Mouse (Mus musculus) midbrain, embryonic 15.5 days (tissue): ENCODE measurements around the gene Ubl5. TPM values are rescaled to one million over a fixed set of nuclear protein-coding genes. Genes with fewer than 3 reads are reported as not detected.

ENCODE experiments used
- ATAC-seq: fragments of 200-750 bp; cut with Nextera tagmentation; replicated peaks from 2 replicates; pipeline ENCODE4 v1.8.0; 2017; ENCODE audit warnings: moderate TSS enrichment
- H3K27ac ChIP-seq: fragments of 300-500 bp; sonication (generic); 2 replicates; pipeline ENCODE4 v1.5.1; 2015; ENCODE audit warnings: mild to moderate bottlenecking, inconsistent platforms
- H3K27me3 ChIP-seq: fragments of 300-500 bp; sonication (generic); replicated peaks from 2 replicates; pipeline ENCODE4 v1.6.1; 2015; ENCODE audit warnings: inconsistent platforms
- H3K36me3 ChIP-seq: fragments of 300-500 bp; sonication (generic); replicated peaks from 2 replicates; pipeline ENCODE4 v1.6.1; 2015; ENCODE audit warnings: inconsistent platforms
- H3K4me1 ChIP-seq: fragments of 300-500 bp; sonication (generic); 2 replicates; pipeline ENCODE4 v1.6.1; 2015; ENCODE audit warnings: inconsistent platforms
- H3K4me2 ChIP-seq: fragments of 300-500 bp; sonication (generic); 2 replicates; pipeline ENCODE4 v1.6.1; 2015; ENCODE audit warnings: inconsistent platforms, mild to moderate bottlenecking, moderate library complexity
- H3K4me3 ChIP-seq: fragments of 300-500 bp; sonication (generic); 2 replicates; pipeline ENCODE4 v1.5.1; 2015; ENCODE audit warnings: mild to moderate bottlenecking, inconsistent platforms
- H3K9ac ChIP-seq: fragments of 300-500 bp; sonication (generic); 2 replicates; pipeline ENCODE4 v1.6.1; 2015; ENCODE audit warnings: mild to moderate bottlenecking, inconsistent platforms
- H3K9me3 ChIP-seq: fragments of 300-500 bp; sonication (generic); 2 replicates; pipeline ENCODE4 v1.6.1; 2016; ENCODE audit warnings: inconsistent platforms
- whole genome bisulfite sequencing: fragments of 180-500 bp; shearing (Covaris S2); methylation state at CpG from one replicate; pipeline ENCODE4 v1.1.7; 2015; ENCODE audit warnings: mixed read lengths; 5-methylcytosine and 5-hydroxymethylcytosine counted together
- polyA plus RNA-seq: library from polyadenylated mRNA; unstranded; fragments of >200 nt; fragmentation: Nextera tagmentation; extraction: Ambion mirVana; gene quantifications from 2 replicates; pipeline ENCODE4 v1.2.1, GENCODE M21; 2015

Ubl5 gene
- polyA plus RNA-seq, 1 experiment from 2014 or later: 447 TPM

DNA sequence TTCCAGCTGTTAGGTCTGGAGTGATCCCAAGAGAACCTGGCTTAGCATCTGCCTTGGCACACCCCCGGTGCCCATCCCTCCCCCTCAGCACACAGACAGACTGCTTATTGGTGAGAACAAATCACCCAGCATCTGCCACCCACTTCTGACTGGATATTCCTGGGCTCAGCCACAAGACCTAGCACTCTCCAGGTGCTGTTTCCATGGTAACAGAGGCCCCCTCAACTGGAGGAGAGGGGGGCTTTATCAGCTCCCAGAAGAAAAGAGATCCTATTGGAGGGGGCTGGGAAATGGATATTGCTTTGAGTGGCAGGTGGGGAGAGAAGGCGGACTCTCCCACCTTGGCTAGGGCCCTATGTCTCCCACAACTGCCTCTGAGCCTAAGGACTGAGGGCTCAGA, 21.3 kb downstream of the Ubl5 start:
- H3K27ac ChIP-seq: peak overlapping the region; percentile 63
- H3K27me3 ChIP-seq: no peaks in the 10 kb centered on the region
- no peaks in the 10 kb centered on the region for H3K9me3 ChIP-seq
- no peak overlapping the region for H3K9ac ChIP-seq
- ATAC-seq: peak; percentile 67
- H3K4me3 ChIP-seq: no peak overlapping the region
- H3K4me2 ChIP-seq: no peak overlapping the region
- H3K4me1 ChIP-seq: peaks cover 38% of the 10 kb centered on the region
- WGBS: 49% methylated on average over 2 of the region's 2 CpGs
- H3K36me3 ChIP-seq: peaks cover 16% of the 10 kb centered on the region

DNA sequence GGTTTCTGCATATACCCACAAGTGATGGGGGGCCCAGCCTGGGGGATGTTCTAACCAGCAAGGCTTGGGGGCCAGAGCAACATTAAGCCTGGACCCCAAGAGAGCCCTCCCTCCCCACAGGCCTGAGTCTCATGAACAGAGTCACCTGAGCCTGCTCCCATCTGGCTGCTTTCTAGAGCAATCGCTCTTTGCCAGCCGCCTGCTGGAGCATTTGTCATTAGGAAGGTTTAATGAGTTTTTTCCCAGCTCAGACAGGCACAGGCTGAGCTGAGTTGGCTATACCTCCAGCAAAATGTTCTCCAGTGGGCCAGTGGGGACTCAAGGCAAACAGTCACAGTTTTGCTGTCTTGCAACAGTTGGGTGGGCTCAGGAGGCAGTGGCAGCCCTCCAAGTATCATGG, 21.7 kb downstream of the Ubl5 start:
- WGBS: 38% methylated on average over 2 of the region's 2 CpGs
- peaks cover 16% of the 10 kb centered on the region for H3K36me3 ChIP-seq

DNA sequence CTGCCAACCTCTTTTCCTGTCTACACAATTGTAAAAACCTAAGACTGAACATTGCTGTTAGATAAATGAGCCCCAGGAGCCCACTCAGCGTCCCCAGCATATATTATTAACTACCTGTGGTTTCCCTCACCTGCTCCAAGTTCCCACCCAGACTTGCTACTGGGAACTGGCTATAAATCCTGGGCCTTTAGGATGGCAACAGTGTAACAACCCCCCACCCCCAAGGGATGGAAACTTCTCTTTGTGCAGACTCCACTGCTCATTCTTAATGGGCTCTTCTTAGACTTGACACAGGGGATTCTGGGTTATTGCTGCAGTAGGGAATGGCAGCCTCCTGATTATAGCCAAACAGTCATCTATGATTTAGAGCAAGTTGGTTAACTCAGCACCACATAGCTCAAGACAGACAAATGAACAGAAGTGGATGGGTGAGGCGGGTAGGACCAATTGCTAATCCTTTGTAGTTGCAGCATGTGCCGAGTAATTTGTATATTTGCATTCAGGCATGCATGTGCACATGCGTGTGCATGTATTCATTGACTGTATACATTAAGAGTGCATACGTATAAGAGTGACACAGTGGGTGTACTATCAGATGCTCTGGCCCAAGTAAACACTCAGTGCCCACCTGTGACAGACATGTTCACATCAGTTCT, 22.4 kb downstream of the Ubl5 start:
- no peak for ATAC-seq
- 72% methylated on average over 5 of the region's 5 CpGs for WGBS
- no peaks in the 10 kb centered on the region for H3K27me3 ChIP-seq
- H3K4me3 ChIP-seq: no peak overlapping the region
- H3K36me3 ChIP-seq: peaks cover 16% of the 10 kb centered on the region
- H3K9me3 ChIP-seq: no peaks in the 10 kb centered on the region
- peaks cover 38% of the 10 kb centered on the region for H3K4me1 ChIP-seq
- peak overlapping the region; percentile 63 for H3K27ac ChIP-seq
- no peak overlapping the region for H3K4me2 ChIP-seq
- no peak overlapping the region for H3K9ac ChIP-seq

More for the DNA sequence above, 21.7 kb downstream of the Ubl5 start:
- Histone ChIP-seq H3K4me1 (peaks cover 38% of the 10 kb centered on the region), H3K9me3 (no peaks in the 10 kb centered on the region), H3K27ac (peak overlapping the region; percentile 63), H3K4me2 (no peak overlapping the region), H3K27me3 (no peaks in the 10 kb centered on the region), H3K9ac (no peak overlapping the region), H3K4me3 (no peak overlapping the region)
- ATAC-seq: no peak

DNA sequence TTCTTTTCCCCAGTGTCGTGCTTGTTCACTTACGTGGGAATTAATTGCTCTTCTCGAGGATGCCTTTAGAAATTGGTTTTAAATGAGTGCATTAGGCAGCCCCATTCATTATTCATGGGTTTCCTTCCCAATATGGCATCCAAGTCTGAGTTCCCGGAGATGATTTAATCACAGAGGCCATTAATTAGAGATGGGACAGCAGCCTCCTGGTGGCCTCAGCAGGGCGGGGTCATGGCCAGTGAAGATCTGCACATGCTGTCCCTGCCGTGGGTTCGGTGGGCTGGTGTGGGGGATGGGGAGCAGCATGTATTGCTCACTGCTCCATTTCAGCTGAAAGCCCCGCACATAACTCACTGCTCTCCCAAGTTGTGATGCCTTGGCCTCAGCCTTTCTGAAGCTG, 23.2 kb downstream of the Ubl5 start:
- no peak overlapping the region for H3K4me2 ChIP-seq
- H3K9me3 ChIP-seq: no peaks in the 10 kb centered on the region
- peaks cover 16% of the 10 kb centered on the region for H3K36me3 ChIP-seq
- ATAC-seq: no peak
- 16% methylated on average over 8 of the region's 8 CpGs for WGBS
- no peak overlapping the region for H3K9ac ChIP-seq
- H3K4me3 ChIP-seq: no peak overlapping the region
- H3K4me1 ChIP-seq: peaks cover 38% of the 10 kb centered on the region
- H3K27ac ChIP-seq: 0 out of 2 replicates have a peak overlapping the region, but pooled peaks have one; percentile 63
- no peaks in the 10 kb centered on the region for H3K27me3 ChIP-seq

DNA sequence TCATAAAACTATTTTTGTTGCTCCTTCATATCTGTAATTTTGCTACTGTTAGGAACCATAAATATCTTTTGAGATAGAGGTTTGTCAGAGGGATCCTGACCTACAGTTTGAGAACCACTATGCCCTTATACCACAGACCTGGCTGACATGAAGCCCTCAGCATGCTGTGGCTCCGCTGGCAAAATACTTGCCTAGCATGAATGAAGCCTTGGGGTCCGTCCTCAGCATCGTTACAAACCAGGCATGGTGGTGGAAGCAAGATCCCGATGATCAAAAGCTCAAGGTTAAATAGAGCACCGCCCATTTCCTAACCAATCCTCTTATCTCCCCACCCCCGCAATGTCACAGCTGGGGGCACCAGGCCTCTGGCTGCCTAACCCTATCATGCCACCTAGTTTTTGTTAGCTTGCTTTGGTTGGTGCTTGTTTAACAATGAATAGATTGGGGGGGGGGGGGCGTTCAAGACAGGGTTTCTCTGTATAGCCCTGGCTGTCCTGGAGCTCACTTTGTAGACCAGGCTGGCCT, 23.9 kb downstream of the Ubl5 start:
- no peaks in the 10 kb centered on the region for H3K9me3 ChIP-seq
- H3K9ac ChIP-seq: no peak overlapping the region
- peaks cover 38% of the 10 kb centered on the region for H3K4me1 ChIP-seq
- H3K4me3 ChIP-seq: no peak overlapping the region
- H3K27ac ChIP-seq: no peak overlapping the region
- H3K4me2 ChIP-seq: no peak overlapping the region
- H3K36me3 ChIP-seq: peaks cover 14% of the 10 kb centered on the region
- 11% methylated on average over 7 of the region's 7 CpGs for WGBS
- ATAC-seq: no peak
- no peaks in the 10 kb centered on the region for H3K27me3 ChIP-seq

DNA sequence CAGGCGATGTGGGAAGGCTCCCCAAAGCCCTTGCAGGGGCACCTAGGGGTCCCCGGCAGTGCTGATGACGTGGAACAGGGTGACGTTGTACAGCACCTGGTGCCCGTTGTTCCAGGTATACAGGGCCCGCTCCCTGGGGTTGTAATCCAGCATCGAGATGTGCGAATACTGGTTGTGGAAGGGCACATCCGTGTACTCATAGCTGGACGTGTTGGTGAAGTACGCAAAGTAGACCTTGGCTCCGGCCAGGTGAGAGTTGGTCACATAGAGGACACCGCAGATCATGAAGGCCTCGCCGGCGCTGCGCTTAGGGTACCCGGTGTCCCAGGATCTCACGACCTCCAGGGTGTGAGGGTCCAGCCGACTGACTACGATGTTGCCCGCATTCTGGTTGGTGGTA, 25.4 kb downstream of the Ubl5 start:
- no peak overlapping the region for H3K27ac ChIP-seq
- no peak overlapping the region for H3K4me3 ChIP-seq
- H3K36me3 ChIP-seq: peaks cover 3% of the 10 kb centered on the region; the same call in 1 of the 2 replicates
- 94% methylated on average over 22 of the region's 22 CpGs for WGBS
- H3K27me3 ChIP-seq: no peaks in the 10 kb centered on the region
- H3K9me3 ChIP-seq: no peaks in the 10 kb centered on the region
- no peak overlapping the region for H3K9ac ChIP-seq
- H3K4me2 ChIP-seq: no peak overlapping the region
- no peak for ATAC-seq
- H3K4me1 ChIP-seq: peaks cover 32% of the 10 kb centered on the region

DNA sequence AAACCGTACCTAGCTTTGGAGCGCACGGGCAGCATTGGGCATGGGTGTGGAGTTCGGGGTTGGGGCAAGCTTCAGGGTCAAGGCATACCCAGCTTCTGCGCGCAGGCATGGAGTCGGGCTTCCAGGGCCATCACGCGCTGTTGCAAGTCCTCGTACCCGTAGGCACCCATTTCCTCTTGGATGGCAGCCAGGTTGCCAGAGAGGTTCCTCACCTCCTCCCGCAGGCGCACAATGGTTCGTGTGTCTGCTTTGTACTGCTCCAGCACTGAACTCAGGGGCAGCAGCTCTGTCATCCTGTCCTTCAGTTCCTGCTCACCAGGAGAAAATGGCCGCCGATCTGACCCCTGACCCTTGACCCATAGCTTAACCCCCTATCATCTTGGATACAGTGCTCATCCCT, 29.4 kb downstream of the Ubl5 start:
- Histone ChIP-seq H3K36me3 (peaks cover 4% of the 10 kb centered on the region; the same call in 1 of the 2 replicates), H3K4me3 (no peak overlapping the region), H3K4me1 (no peaks in the 10 kb centered on the region), H3K4me2 (no peak overlapping the region), H3K9ac (no peak overlapping the region), H3K27me3 (no peaks in the 10 kb centered on the region), H3K27ac (no peak overlapping the region), H3K9me3 (no peaks in the 10 kb centered on the region)
- WGBS: 88% methylated on average over 16 of the region's 16 CpGs
- ATAC-seq: no peak

DNA sequence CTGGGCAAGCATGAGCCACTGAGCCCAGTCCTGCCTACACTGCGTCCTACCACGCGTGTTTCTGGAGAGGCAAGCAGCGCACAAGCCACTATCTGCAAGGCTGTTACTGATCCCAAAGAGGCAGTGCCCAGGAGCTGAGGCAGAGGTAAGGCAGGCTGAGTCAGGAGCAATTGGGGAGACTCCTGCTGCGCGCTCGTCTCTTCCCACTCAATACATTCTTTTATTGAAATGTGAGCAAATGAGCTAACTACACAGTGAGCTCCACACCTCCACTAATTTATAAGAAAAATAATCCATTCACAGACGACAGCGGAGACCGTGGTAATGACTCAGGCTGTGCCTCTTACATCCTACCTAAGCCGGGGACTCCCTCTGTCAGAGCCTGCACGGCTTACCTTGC, 35.2 kb downstream of the Ubl5 start:
- Histone ChIP-seq H3K4me2 (no peak overlapping the region), H3K27ac (no peak overlapping the region), H3K4me3 (no peak overlapping the region), H3K4me1 (peaks cover 14% of the 10 kb centered on the region), H3K9ac (no peak overlapping the region), H3K27me3 (no peaks in the 10 kb centered on the region), H3K9me3 (no peaks in the 10 kb centered on the region), H3K36me3 (peaks cover 4% of the 10 kb centered on the region; the same call in 1 of the 2 replicates)
- no peak for ATAC-seq
- WGBS: 90% methylated on average over 12 of the region's 12 CpGs

DNA sequence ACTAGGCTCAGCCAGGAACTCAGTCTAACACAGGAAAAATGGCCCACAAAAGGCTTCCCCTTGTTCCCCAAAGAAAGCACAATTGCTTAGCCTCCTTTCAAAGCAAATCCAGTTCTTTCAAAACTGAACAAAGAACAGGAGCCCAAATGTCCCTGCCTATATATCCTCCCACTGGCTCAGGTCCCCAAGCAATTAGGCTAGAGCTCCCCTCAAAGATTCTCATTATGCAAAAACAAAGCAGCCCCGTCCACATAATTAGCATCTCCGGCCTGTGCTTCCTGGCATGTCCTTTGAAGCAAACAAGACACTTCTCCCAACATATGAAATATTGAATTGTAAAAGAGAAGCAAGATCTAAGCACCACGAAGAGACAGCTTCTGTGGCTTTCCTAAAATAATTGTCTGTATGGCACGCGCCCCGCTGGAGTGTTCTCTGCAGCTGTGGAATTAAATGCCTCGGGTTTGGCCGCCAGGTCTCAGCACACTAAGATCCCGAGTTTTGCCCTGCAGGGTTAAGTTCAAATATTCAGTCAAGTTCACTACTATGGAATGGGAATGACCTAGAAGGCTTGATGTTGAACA, 37.8 kb downstream of the Ubl5 start:
- Histone ChIP-seq H3K36me3 (no peaks in the 10 kb centered on the region), H3K9ac (no peak overlapping the region), H3K4me1 (peaks cover 14% of the 10 kb centered on the region), H3K4me3 (no peak overlapping the region), H3K27me3 (no peaks in the 10 kb centered on the region), H3K27ac (peak overlapping the region; percentile 49), H3K4me2 (no peak overlapping the region), H3K9me3 (no peaks in the 10 kb centered on the region)
- ATAC-seq: no peak
- 44% methylated on average over 9 of the region's 9 CpGs for WGBS

DNA sequence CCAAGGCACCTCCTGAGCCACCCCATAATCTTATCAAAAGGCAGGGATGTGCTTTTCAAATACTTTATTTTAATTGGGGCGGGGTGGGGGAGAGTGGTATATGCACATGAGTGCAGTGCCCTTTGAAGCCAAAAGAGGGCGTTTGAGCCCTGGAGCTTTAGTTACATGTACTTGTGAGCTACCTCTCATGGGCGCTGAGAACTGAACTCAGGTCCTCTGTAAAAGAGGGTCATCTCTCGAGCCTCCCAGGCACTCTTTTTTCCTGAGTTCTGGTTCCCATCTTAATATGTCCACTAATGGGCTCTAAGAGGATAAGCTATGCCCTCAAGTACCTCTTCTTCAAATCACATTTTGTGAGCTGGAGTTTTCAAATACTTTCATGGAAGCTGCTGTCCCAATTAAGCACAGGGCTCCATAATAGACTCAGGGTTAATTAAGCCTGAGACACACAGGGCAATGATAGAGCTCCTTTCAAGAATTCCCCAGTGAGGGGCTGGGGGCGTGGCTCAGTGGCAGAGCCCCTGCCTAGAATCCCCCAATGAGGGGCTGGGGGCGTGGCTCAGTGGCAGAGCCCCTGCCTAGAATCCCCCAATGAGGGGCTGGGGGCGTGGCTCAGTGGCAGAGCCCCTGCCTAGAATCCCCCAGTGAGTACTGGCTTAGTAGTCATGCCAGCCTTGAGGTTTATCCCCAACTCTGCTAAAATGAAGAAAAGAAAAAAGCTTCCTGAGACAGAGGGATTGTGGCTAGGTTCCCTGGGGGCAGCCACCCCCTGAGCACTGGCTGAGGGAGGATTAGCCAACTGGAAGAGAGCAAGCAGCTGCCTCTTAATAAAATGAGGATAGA, 39.1 kb downstream of the Ubl5 start:
- Histone ChIP-seq H3K4me3 (no peak overlapping the region), H3K4me2 (no peak overlapping the region), H3K9ac (no peak overlapping the region), H3K27me3 (no peaks in the 10 kb centered on the region), H3K27ac (peak overlapping the region; percentile 43), H3K36me3 (no peaks in the 10 kb centered on the region), H3K9me3 (no peaks in the 10 kb centered on the region), H3K4me1 (peaks cover 14% of the 10 kb centered on the region)
- 40% methylated on average over 7 of the region's 7 CpGs for whole genome bisulfite sequencing
- ATAC-seq: peak; percentile 22

DNA sequence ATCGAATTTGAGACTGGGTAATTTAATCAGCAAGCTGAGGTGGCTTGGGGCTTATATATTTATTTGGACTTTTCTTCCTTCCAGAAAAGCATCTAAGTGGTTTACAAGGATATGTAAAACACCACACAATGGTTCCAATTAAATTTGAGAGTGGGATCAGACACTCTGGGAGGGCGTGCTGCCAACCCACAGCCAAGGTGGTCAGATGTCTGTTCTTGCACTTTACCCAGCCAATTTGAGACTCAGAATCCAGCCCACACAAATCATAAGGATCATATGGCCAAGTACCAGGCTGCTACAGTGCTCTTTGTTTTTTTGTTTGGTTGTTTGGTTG, 39.7 kb downstream of the Ubl5 start:
- 26% methylated on average over 2 of the region's 2 CpGs for WGBS
- H3K4me3 ChIP-seq: no peak overlapping the region
- H3K4me1 ChIP-seq: peaks cover 14% of the 10 kb centered on the region
- ATAC-seq: no peak
- H3K9ac ChIP-seq: no peak overlapping the region
- no peaks in the 10 kb centered on the region for H3K27me3 ChIP-seq
- H3K9me3 ChIP-seq: no peaks in the 10 kb centered on the region
- H3K27ac ChIP-seq: peak overlapping the region; percentile 43
- no peaks in the 10 kb centered on the region for H3K36me3 ChIP-seq
- no peak overlapping the region for H3K4me2 ChIP-seq

DNA sequence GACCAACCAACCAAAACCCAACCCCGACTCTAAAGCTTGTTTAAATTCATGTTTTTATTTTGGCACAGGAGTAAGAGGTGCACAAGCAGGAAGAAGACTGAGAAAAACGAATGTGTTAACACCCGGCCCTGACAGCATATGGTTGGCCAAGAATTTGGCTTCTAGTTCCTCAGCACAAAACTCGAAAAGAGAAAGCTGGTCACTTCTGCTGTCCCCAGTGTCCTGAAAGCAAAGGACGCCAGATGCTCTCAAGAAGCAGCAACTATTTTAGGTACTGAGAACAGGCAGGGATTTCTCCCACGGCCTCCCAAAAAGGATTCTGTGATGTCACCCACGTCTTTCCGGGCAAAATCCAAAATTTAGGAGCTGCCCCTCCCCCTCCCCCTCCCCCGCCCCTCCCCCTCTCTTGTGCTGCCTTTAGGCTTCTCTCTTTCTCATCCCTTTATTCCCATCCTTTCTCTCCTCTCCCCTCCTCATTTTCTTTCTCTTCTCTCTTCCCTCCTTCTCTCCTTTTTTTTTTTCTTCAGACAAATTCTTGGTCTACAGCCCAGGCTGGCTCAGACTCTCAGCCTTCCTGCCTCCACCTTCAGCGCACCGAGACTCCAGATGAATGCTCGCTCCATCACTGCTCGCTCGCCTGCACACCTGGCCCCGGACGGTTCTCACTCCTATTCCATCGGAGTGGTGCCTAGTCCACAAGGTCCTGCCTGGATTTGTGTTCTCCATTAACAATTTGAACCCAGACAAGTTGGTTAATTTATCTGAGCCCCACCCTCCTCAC, 42.6 kb downstream of the Ubl5 start:
- no peak for ATAC-seq
- Histone ChIP-seq H3K9ac (no peak overlapping the region), H3K4me1 (peaks cover 16% of the 10 kb centered on the region), H3K36me3 (no peaks in the 10 kb centered on the region), H3K9me3 (no peaks in the 10 kb centered on the region), H3K4me2 (no peak overlapping the region), H3K27ac (no peak overlapping the region), H3K4me3 (no peak overlapping the region), H3K27me3 (no peaks in the 10 kb centered on the region)
- 57% methylated on average over 17 of the region's 17 CpGs for WGBS
